Mouse (Mus musculus): ENCODE results near the gene Medag.

- TF ChIP-seq SRF (IDR thresholded peaks at IDR 0.05; ENCODE audit: control insufficient read depth, insufficient read length, low read depth) = no peak
- TF ChIP-seq MYOD1 (IDR thresholded peaks at IDR 0.05; ENCODE audit: control insufficient read depth in 1 of 3, insufficient read length in 2 of 3, low read depth in 2 of 3) = no peak
- TF ChIP-seq CEBPB (IDR thresholded peaks at IDR 0.05; ENCODE audit: insufficient read depth, poor library complexity, severe bottlenecking) = no peak
- no peak for TF ChIP-seq POLR2A (IDR thresholded peaks at IDR 0.05; ENCODE audit: insufficient read length, low read depth)
- TF ChIP-seq MAX (IDR thresholded peaks at IDR 0.05; ENCODE audit: low read depth) = no peak
These were observed 15.9 kb downstream of the Medag start for GRCm38 (mm10) chr5:149427277-149428060.

All from myocyte (in vitro differentiated cells).